Mouse (Mus musculus): ENCODE results near the gene Efcab10.
A peak's percentile ranks its signal among the peaks of the same experiment; 100 is the strongest.

Gene Efcab10

GRCm38 (mm10) chr12:33394804-33395623 lies at the start of gene Efcab10:
TSS of gene Efcab10 (plus strand) at chr12:33394854.
- peak; percentile 73 to 79 for DNase-seq (ENCODE audit: low spot score in 2 of 2)

DNA sequence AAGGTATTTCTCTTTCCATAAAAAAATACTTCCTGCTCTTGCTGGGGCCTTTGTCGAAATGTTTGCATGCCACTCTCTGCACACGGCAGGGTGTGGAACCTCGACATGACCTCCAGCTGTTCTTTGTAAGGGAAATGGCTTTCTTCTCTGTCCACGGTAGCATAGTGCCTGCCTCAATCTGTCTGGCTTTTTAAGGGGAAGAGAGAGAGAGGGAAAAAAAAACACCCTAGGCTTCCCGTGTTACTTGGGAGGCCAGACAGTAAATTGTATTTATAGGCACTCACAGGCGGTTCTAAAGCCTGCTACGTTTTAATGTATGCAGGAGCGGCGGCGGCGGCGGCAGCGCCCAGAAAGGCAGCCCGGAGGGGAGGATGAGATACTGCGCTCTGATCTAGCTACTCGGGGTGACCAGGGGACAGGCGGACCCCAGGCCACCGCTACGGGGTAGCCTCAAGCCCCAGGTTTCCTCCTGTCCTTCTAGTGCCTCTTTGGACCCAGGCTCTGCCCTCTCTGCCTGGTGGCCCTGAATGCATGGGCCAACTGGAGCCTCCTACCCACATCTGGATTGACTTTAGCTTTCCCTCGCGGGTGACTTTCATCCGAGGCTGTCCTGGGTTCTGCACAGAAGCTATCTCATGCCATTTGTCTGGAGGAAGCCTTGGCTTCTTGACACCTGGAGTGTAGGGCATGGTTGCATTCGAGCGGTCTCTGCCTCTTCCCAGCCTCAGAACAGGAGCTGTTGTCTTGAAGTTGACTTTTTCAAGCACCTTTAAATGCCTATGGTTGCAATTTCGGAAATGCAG lies 49.5 kb upstream of the Efcab10 start:
- DNase-seq (ENCODE audit: low spot score in 2 of 2), result peak; percentile 70 to 75

GRCm38 (mm10) chr12:33345773-33346435 lies 48.8 kb upstream of the Efcab10 start:
- DNase-seq (ENCODE audit: low spot score in 2 of 2), result no peak

DNA sequence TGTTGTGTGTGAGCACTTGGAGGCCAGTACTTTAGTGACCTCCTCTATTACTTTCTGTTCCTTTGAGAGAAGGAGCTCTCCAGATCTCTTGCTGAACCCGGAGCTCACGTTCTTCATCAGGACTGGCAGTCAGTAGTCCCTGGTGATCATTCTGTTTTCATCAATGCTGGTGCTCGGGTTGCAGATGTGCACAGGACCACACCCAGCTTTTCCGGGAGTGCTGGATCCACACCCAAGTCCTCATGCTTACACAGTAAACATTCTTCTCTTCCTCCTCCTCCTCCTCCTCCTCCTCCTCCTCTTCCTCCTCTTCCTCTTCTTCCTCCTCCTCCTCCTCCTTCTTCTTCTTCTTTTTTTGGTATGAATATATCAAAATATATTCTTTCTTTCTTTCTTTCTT lies 42.0 kb upstream of the Efcab10 start:
- no peak for DNase-seq (ENCODE audit: low spot score in 2 of 2)

- DNase-seq (ENCODE audit: low spot score in 2 of 2), result no peak
Observed at GRCm38 (mm10) chr12:33358345-33358744, 36.3 kb upstream of the Efcab10 start.

GRCm38 (mm10) chr12:33359209-33359608 lies 35.4 kb upstream of the Efcab10 start:
- DNase-seq (ENCODE audit: low spot score in 2 of 2), result no peak

DNA sequence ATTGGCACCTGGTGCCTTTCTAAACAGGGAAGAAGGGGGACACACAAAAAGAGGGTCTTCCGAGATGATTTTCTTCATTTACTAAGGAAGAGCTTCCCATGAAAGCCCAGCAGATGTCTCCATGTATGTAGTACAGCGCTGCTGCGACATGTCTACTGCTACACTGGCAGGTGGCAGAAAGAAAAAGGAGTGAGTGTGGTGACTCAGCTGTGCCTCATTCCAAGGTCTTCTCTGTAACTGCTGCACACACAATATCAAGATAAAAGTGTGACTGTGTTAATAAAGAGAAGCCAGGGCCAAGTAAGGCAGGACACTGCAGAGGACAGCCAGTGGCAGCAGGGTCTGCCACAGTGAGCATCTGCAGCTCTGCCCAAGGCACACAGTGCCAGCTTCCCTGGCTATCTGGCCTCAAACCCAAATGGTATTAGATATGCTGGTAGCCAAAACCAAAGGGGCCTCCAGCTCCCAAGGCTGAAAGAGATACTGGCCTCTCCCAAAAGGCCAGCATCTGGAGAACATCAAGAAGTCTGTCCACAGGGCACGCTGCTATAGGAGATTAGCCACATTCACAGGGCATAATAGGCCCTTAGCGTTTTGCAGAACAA lies 34.7 kb upstream of the Efcab10 start:
- DNase-seq (ENCODE audit: low spot score in 2 of 2), result peak in 1 of 2 experiments; percentile 41

- peak; percentile 88 to 89 for DNase-seq (ENCODE audit: low spot score in 2 of 2)
Observed at GRCm38 (mm10) chr12:33360729-33361128, 33.9 kb upstream of the Efcab10 start.

DNA sequence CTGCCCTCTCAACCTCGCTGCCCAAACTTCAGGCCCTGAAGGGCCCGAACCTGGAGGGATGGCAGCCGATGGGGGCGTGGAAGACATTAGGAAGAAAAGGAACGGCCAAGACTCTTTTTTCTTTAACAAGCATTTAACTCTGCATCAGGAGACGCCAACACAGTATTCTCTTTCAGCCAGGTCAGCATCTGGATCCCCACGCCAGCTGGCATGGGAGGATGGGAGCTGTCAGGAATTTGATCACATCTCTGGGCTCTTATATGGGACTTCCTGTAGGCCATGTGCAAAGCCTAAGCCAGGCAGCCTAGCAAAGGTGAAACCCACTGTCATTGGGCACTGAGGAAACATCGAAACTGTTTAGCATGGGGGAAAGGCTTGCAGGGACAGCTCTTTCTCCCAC lies 30.1 kb upstream of the Efcab10 start:
- DNase-seq (ENCODE audit: low spot score in 2 of 2), result no peak

DNA sequence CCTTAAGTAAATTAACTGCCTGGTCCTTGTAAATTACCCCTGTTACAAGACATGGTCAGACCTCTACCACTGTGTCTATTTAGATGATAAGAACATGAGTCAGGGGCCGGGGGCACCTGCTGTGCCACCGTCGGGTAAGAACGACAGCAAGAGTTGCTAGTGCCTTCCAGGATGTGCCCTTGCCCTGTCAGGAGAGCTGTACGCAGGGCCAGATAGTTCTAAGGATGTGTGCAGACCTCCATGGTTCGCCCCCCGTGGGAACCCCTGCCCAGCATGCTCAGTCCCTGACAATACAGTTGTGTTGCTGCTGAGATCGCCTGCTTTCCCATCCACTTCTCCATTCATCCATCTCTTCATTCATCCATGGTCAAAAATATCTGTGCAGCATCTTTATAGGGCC lies 29.5 kb upstream of the Efcab10 start:
- DNase-seq (ENCODE audit: low spot score in 2 of 2), result no peak

DNA sequence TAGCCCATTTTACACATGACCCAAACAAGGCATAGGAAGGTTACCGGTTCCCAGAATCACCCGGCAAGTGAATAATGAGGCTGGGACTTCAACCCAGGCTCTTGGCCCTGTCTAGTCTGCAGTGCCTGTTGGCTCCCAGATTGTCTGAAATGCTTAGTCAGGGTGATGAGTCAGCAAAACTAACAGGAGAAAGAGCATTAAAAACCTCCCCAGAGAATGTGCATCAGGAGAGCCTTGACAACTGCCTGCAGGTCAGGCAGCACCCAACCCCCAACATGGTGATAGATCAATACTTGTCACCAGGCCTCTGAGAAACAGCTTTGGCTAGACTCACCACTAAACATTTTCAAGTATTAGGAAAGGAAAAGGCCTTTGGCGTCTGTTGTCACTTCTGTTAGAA lies 25.1 kb upstream of the Efcab10 start:
- DNase-seq (ENCODE audit: low spot score in 2 of 2), result no peak

GRCm38 (mm10) chr12:33379624-33380445 lies 14.8 kb upstream of the Efcab10 start:
- peak; percentile 73 for DNase-seq (ENCODE audit: low spot score in 2 of 2)

DNA sequence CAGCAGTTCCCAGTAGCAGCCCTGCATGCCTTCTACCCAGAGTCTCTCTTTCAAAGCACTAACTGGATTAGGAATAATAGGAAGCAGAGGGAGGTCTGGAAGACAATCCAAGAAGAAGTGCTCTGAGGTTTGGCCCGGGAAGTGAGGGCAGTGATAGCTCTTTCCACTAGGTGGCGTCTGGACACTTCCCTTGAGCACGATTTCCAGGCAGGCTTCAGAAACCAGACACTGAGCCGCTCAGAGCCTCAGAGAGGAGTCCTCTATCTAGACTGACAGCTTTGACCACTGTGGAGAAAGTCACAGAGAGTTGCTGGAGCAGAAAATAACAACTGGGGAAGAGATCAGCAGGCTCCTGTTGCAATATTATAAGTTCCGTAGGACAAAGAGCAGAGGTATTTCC lies 5.8 kb upstream of the Efcab10 start:
- DNase-seq (ENCODE audit: low spot score in 2 of 2), result peak; percentile 74 to 81

- no peak for DNase-seq (ENCODE audit: low spot score in 2 of 2)
Observed at GRCm38 (mm10) chr12:33390844-33391560, 3.7 kb upstream of the Efcab10 start.

GRCm38 (mm10) chr12:33403265-33403693 lies 8.6 kb downstream of the Efcab10 start:
- no peak for DNase-seq (ENCODE audit: low spot score in 2 of 2)

DNA sequence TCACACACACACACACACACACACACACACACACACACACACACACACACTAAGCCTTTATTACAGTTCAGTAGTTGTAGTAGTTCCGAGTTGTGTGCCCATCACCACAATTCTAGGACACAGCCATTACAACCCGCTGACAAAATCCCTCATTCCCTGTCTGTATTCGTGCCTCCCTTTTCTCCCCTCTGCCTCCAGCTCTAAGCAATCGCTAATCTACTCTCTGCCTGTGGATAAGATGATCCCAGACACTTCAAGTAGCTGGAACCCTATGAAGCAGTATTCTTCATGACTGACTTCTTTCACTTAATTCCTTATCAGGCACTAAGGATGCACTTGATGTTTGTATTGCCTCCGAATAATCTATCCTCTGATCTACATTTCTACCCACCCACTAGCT lies 10.3 kb downstream of the Efcab10 start:
- no peak for DNase-seq (ENCODE audit: low spot score in 2 of 2)

GRCm38 (mm10) chr12:33405398-33406026 lies 10.9 kb downstream of the Efcab10 start:
- no peak for DNase-seq (ENCODE audit: low spot score in 2 of 2)

DNA sequence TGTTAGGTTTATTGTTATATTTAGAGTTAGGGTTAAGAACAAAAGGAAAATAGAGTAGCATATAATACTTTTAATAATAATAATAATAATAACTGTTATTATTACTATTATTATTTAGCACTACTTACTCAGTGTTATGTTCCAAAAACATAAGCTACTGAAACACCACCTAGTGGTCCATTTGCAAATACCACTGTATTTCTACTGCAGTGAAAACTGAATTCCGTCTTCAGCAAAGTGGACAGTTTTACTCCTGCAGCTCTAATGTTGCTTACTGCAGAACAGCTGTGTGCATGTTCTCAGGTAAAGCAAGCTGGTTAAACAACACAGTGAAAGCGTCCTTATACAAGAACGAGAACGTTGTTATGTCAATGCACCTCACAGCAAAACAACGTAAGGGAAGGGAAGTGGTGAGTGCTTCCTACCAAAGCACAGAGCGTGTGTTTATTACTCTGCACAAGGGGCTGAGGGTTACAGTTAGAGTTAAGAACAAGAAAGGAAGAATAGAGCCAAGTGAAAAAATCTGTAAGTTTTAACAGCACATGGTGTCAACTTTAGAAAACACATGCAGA lies 17.0 kb downstream of the Efcab10 start:
- no peak for DNase-seq (ENCODE audit: low spot score in 2 of 2)

DNA sequence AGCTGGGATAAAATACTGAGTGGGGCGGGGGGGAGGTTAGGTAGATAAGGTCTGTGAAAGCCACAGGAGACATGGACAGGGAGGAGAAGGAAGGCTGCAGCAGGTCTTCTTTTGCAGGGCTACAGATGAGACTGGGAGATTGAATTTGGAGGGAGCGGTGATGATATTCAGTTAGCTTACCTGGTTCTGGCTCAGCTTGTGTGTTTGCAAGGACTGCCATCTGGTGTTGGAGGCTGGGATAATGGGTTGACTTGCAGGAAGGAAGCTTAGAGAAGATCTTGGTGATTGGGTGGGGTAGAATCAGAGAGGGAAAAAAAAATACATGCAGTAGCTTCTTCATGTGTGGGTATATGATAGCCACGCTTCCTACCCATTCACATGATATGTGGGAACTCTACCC lies 29.7 kb downstream of the Efcab10 start:
- DNase-seq (ENCODE audit: low spot score in 2 of 2), result peak; percentile 74 to 81

DNA sequence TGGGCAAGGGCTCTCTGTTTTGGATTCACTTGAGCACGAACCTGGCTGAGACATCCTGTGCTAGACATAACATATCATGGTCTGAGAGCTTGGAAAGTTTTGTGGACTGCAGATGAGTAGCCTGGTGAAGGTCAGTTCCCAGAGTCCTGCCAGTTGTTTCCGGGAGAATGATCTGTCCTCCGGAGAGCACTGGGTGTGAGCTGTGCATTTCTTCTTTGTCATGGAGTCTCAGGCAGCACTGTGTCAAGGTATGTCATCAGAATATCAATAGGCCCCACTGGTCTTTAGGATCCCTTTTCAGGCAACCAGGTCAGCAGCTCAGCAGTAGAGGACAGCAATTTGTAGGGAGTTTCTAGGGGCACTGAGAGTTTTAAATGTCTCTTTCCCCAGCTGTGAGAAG lies 32.6 kb downstream of the Efcab10 start:
- no peak for DNase-seq (ENCODE audit: low spot score in 2 of 2)

Data from right cerebral cortex, postnatal 10 days (tissue).